Comparison of ENCODE assay signal across 20 mouse cellular contexts in the genomic region with DNA sequence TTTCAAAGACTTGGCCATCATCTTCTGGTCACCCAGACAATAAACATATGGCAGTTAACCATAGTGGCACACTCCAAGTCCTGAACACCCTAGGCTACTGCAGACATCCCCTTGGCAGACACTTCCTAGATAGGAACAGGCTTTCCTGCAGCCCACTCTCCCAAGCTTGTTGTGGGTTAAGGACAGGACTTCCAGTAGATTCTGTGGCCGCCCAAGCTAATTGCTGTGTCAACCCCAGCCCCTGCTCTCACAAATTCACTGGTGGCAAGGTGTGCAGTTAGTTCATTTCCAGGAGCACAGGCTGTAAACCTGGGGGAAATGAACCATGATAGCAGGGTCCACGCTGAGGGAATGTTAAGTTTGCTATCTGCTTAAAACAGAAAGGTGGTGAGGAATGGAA. TPM values are rescaled to one million over a fixed set of nuclear protein-coding genes. Genes with fewer than 3 reads are reported as not detected.
DNase-seq lines count a peak whose midpoint lies in the region; ATAC-seq lines count a peak whose summit lies in the region.
"Had no signal": no experiment of that assay in that cellular context is flagged by ENCODE, and none has a peak within 500 bp of the region (broad histone marks: within the 10 kb centered on the region; RNA-seq: fewer than 3 reads in every experiment).

No protein-coding gene starts in this region.

- H3K9ac ChIP-seq in heart, embryonic 13.5 days = no peak overlapping the region
- H3K9ac ChIP-seq in heart, embryonic 11.5 days (ENCODE audit: low read depth, low read length) = no peak overlapping the region
- H3K9ac ChIP-seq in heart, embryonic 15.5 days = no peak overlapping the region
- no peak overlapping the region for H3K9ac ChIP-seq in limb, embryonic 12.5 days (replicated peaks)
- H3K9ac ChIP-seq: kidney, embryonic 15.5 days; midbrain, embryonic 15.5 days; neural tube, embryonic 12.5 days had no signal

- H3K36me3 ChIP-seq in heart, embryonic 13.5 days = no peaks in the 10 kb centered on the region
- H3K36me3 ChIP-seq in heart, embryonic 11.5 days (ENCODE audit: control insufficient read depth, insufficient read depth, low read length) = no peaks in the 10 kb centered on the region
- H3K36me3 ChIP-seq in heart, embryonic 15.5 days = no peaks in the 10 kb centered on the region
- no peaks in the 10 kb centered on the region for H3K36me3 ChIP-seq in limb, embryonic 12.5 days
- H3K36me3 ChIP-seq: kidney, embryonic 15.5 days; midbrain, embryonic 15.5 days; neural tube, embryonic 12.5 days had no signal

- H3K4me2 ChIP-seq in heart, embryonic 13.5 days = peak overlapping the region; percentile 93; the same call in 1 of the 2 replicates
- no peak overlapping the region for H3K4me2 ChIP-seq in heart, embryonic 11.5 days
- peak overlapping the region; percentile 87 for H3K4me2 ChIP-seq in heart, embryonic 15.5 days
- peak overlapping the region; percentile 84 for H3K4me2 ChIP-seq in limb, embryonic 12.5 days

- H3K4me3 ChIP-seq in heart, embryonic 13.5 days = no peak overlapping the region
- H3K4me3 ChIP-seq in heart, embryonic 11.5 days (ENCODE audit: low read depth, low read length) = no peak overlapping the region
- H3K4me3 ChIP-seq in heart, embryonic 15.5 days = no peak overlapping the region
- H3K4me3 ChIP-seq in limb, embryonic 12.5 days (replicated peaks) = peak overlapping the region; percentile 75; the same call in 1 of the 2 replicates
- H3K4me3 ChIP-seq: midbrain, embryonic 15.5 days had no signal

- DNase-seq in cerebellum, postnatal 10 days = peak; percentile 2
- DNase-seq in cerebellum, postnatal 14 days = no peak
- DNase-seq in urinary bladder, adult 2 months (ENCODE audit: low spot score) = no peak
- DNase-seq: adrenal gland, postnatal 25 days; cerebellum, postnatal 25 days; layer of hippocampus, postnatal 36 days; lung, adult 18-20 months; right cerebral cortex, postnatal 4 days had no signal

- peaks cover 53% of the 10 kb centered on the region for H3K27me3 ChIP-seq in heart, embryonic 13.5 days (replicated peaks)
- H3K27me3 ChIP-seq in heart, embryonic 11.5 days (ENCODE audit: control insufficient read depth, insufficient read depth, low read length) = peaks cover 36% of the 10 kb centered on the region
- H3K27me3 ChIP-seq in heart, embryonic 15.5 days = peaks cover 41% of the 10 kb centered on the region
- H3K27me3 ChIP-seq in limb, embryonic 12.5 days = peaks cover 22% of the 10 kb centered on the region

- no peaks in the 10 kb centered on the region for H3K9me3 ChIP-seq in heart, embryonic 13.5 days
- no peaks in the 10 kb centered on the region for H3K9me3 ChIP-seq in heart, embryonic 11.5 days (replicated peaks; ENCODE audit: control insufficient read depth, low read length)
- no peaks in the 10 kb centered on the region for H3K9me3 ChIP-seq in heart, embryonic 15.5 days (replicated peaks)
- H3K9me3 ChIP-seq in limb, embryonic 12.5 days = no peaks in the 10 kb centered on the region
- H3K9me3 ChIP-seq: kidney, embryonic 15.5 days; midbrain, embryonic 15.5 days; neural tube, embryonic 12.5 days had no signal

- ATAC-seq in heart, embryonic 13.5 days (ENCODE audit: extremely low read depth, insufficient number of reproducible peaks, low FRiP score, low TSS enrichment) = no peak
- ATAC-seq in heart, embryonic 11.5 days (replicated peaks; ENCODE audit: insufficient number of reproducible peaks, low FRiP score, low TSS enrichment) = no peak
- no peak for ATAC-seq in heart, embryonic 15.5 days (replicated peaks; ENCODE audit: insufficient number of reproducible peaks, insufficient read depth, low FRiP score, low read depth)
- no peak for ATAC-seq in limb, embryonic 12.5 days (ENCODE audit: insufficient number of reproducible peaks, insufficient read depth, low FRiP score, low TSS enrichment, low read depth)
- ATAC-seq in cerebellum, adult (ENCODE audit: insufficient number of reproducible peaks, low FRiP score, low TSS enrichment) = no peak
- ATAC-seq: activated CD4-positive, CD25-positive, alpha-beta regulatory T cell, adult 4 months; forebrain, embryonic 14.5 days; inflammation-experienced regulatory T-cells, adult 6 months; midbrain, embryonic 15.5 days had no signal

- WGBS in heart, embryonic 13.5 days = 30% methylated on average over 2 of the region's 2 CpGs
- 38% methylated on average over 2 of the region's 2 CpGs for WGBS in heart, embryonic 11.5 days (ENCODE audit: insufficient replicate concordance)
- WGBS in heart, embryonic 15.5 days = 47% methylated on average over 2 of the region's 2 CpGs
- 20% methylated on average over 2 of the region's 2 CpGs for WGBS in limb, embryonic 12.5 days

- peaks cover 20% of the 10 kb centered on the region for H3K4me1 ChIP-seq in heart, embryonic 13.5 days
- peaks cover 3% of the 10 kb centered on the region; the same call in 1 of the 2 replicates for H3K4me1 ChIP-seq in heart, embryonic 11.5 days (ENCODE audit: control insufficient read depth, insufficient read depth, low read length)
- peaks cover 15% of the 10 kb centered on the region for H3K4me1 ChIP-seq in heart, embryonic 15.5 days (replicated peaks)
- peaks cover 23% of the 10 kb centered on the region for H3K4me1 ChIP-seq in limb, embryonic 12.5 days (replicated peaks)

- H3K27ac ChIP-seq in heart, embryonic 13.5 days (replicated peaks) = no peak overlapping the region
- H3K27ac ChIP-seq in heart, embryonic 11.5 days (ENCODE audit: low read depth, low read length) = no peak overlapping the region
- H3K27ac ChIP-seq in heart, embryonic 15.5 days = no peak overlapping the region
- H3K27ac ChIP-seq in limb, embryonic 12.5 days = peak overlapping the region; percentile 93
- H3K27ac ChIP-seq: kidney, embryonic 15.5 days; macrophage; midbrain, embryonic 15.5 days; neural tube, embryonic 12.5 days had no signal

RNA-seq across cellular contexts. Expression of a gene that starts 1.2 kb away (rescaled TPM):
- polyA plus RNA-seq in heart, embryonic 13.5 days (2015; fragmentation: Nextera tagmentation; extraction: Ambion mirVana) = 2.6 and 3.3 TPM in 2 replicates
- 0.27 and 0.44 TPM in 2 replicates for polyA plus RNA-seq in heart, embryonic 11.5 days (2014; fragmentation: Nextera tagmentation; extraction: Ambion mirVana)
- 5.8 and 5.9 TPM in 2 replicates for polyA plus RNA-seq in heart, embryonic 15.5 days (2015; fragmentation: Nextera tagmentation; extraction: Ambion mirVana)
- 61.4 and 66.5 TPM in 2 replicates for polyA plus RNA-seq in limb, embryonic 12.5 days (2016; fragmentation: Nextera tagmentation; extraction: Ambion mirVana)
- polyA plus RNA-seq in urinary bladder, adult 2 months (2012; rRNA removed) = 3.6 and 4.5 TPM in 2 replicates
- polyA plus RNA-seq: activated CD4-positive, CD25-positive, alpha-beta regulatory T cell, adult 4 months; inflammation-experienced regulatory T-cells, adult 6 months; macrophage had no signal

Comparison
In these comparisons a context has a peak if more than half of its experiments do, and no peak if none do; other contexts are left out.
1. DNase-seq: peak in cerebellum, postnatal 10 days (2 of 2); none in cerebellum, postnatal 14 days (0 of 2) and urinary bladder, adult 2 months (single experiment).